Mouse (Mus musculus): ENCODE results near the gene Trpm5.

DNA sequence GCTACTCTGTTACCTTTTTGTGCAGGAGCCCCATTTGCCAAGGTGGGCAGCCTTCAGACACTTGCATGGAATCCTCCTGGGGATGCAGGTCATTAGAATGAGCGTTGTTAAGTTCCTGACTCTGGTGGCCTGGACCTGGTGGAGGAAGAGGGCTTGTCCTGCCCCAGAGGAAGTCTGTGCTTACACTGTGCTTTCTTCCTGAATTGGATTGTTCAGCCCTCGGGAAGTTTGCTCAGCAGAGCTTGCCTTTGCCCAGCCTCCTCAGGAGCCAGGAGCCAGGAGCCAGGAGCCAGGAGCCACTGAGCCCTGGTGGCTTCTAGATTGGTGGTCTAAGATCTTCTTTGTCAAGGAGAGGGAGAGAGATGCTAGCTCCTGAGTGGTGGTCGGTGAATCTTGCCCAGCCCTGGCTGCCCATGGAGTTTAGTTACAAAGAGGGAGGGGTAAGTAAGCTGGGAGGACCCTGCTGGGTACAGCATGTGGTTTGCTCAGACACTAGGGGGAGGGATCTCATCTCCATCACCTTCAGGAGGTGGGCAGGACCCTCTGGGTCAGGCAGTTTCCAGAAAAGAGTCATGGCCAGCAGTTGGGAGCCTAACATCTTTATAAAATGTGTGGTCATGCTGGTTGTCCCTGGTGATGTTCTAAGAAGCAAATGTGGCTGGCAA lies 14.7 kb upstream of the Trpm5 start:
- TF ChIP-seq POLR2A (IDR thresholded peaks at IDR 0.05; ENCODE audit: low read depth, low read length) (0 out of 2 replicates have a peak, but pooled peaks have one; percentile 8), CTCF (IDR thresholded peaks at IDR 0.05; ENCODE audit: extremely low read depth, insufficient read length, insufficient replicate concordance, low read depth, low read length) (no peak)

All from small intestine, adult 2 months (tissue).